7 mouse cellular contexts compared by ENCODE assay signal in the genomic region with DNA sequence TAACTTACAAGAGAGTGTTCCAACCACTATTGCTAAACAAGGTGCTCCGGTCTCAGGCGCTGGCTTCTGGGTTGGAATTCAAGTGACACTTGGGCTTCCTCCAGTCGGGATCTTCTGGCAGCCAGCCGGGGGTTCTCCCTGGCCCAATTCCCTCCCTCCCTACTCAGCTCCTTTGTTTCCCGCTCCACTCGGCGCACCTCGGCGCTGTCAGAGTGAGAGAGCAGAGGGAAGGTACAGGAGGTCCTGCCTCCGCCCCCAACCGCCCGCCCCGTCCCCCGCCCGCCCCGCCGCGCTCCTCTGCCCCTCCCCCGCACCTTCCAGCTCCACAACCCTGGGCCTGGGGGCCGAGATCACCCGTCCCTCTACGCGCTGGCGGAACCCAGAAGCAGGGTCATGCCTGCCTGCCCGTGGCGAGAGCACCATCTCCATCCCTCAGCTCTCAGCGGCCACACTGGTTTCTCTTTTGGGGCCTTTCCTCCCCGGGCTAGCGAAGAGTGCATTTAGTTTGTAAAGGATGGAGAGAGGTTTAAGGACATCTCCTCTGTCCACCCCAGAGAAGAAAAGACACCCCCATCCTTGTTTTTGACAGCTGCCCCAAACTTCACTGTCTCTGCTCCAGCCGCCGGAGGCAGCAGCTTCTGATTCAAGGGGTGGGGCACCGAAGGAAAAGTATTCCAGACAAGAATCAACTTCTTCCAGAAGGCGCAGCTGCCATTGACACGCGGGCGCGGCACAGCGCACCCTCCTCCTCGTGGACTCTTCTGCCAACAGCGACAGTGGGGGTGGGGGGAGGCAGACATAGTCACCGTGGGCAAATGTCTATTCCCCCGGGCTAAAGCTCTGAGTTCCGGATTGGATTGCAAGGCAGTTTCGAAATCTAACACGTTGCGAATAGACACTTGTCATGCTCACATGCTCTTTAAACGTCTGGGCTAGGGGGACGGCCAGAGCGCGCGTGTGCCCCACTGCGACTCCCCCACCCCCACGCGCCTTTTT. TPM values are rescaled to one million over a fixed set of nuclear protein-coding genes. Genes with fewer than 3 reads are reported as not detected.
A peak's percentile ranks its signal among the peaks of the same experiment; 100 is the strongest.
DNase-seq lines count a peak whose midpoint lies in the region; ATAC-seq lines count a peak whose summit lies in the region.

No protein-coding gene starts in this region.

- peak overlapping the region; percentile 78 for H3K27ac ChIP-seq in forebrain, embryonic 15.5 days (replicated peaks)
- H3K27ac ChIP-seq in hindbrain, embryonic 10.5 days = peak overlapping the region; percentile 97
- H3K27ac ChIP-seq in limb, embryonic 12.5 days = peak overlapping the region; percentile 99
- peak overlapping the region; percentile 91 for H3K27ac ChIP-seq in midbrain, embryonic 12.5 days (replicated peaks)

- DNase-seq in MN1 (ENCODE audit: low spot score) = peak; percentile 83
- DNase-seq in brain, adult 2 months (ENCODE audit: low read depth, low spot score) = peak; percentile 57
- DNase-seq in hindbrain, embryonic 10.5 days (ENCODE audit: low spot score) = peak; percentile 86
- DNase-seq in spleen, postnatal 36 days (ENCODE audit: low spot score in 2 of 2) = peak; percentile 75 to 78

- under 1% methylated on average over 49 of the region's 54 CpGs for WGBS in forebrain, embryonic 15.5 days
- WGBS in hindbrain, embryonic 10.5 days = under 1% methylated on average over 54 of the region's 54 CpGs
- under 1% methylated on average over 54 of the region's 54 CpGs for whole genome bisulfite sequencing in limb, embryonic 12.5 days
- WGBS in midbrain, embryonic 12.5 days = under 1% methylated on average over 50 of the region's 54 CpGs

- ATAC-seq in forebrain, embryonic 15.5 days (replicated peaks) = peak; percentile 51
- peak; percentile 66; the same call in 1 of the 2 replicates for ATAC-seq in limb, embryonic 12.5 days (ENCODE audit: insufficient number of reproducible peaks, insufficient read depth, low FRiP score, low TSS enrichment, low read depth)
- ATAC-seq in midbrain, embryonic 12.5 days (ENCODE audit: low FRiP score, low read depth) = peak; percentile 55

- H3K27me3 ChIP-seq in forebrain, embryonic 15.5 days = peaks cover 15% of the 10 kb centered on the region
- no peaks in the 10 kb centered on the region for H3K27me3 ChIP-seq in hindbrain, embryonic 10.5 days (ENCODE audit: insufficient read depth, poor library complexity, severe bottlenecking)
- H3K27me3 ChIP-seq in limb, embryonic 12.5 days = no peaks in the 10 kb centered on the region
- peaks cover 17% of the 10 kb centered on the region; the same call in 1 of the 2 replicates for H3K27me3 ChIP-seq in midbrain, embryonic 12.5 days

- H3K4me3 ChIP-seq in forebrain, embryonic 15.5 days = peak overlapping the region; percentile 57
- peak overlapping the region; percentile 85 for H3K4me3 ChIP-seq in hindbrain, embryonic 10.5 days
- peak overlapping the region; percentile 73 for H3K4me3 ChIP-seq in limb, embryonic 12.5 days (replicated peaks)
- H3K4me3 ChIP-seq in midbrain, embryonic 12.5 days = peak overlapping the region; percentile 70

- peaks cover 65% of the 10 kb centered on the region for H3K4me1 ChIP-seq in forebrain, embryonic 15.5 days
- peaks cover 51% of the 10 kb centered on the region for H3K4me1 ChIP-seq in hindbrain, embryonic 10.5 days (replicated peaks)
- H3K4me1 ChIP-seq in limb, embryonic 12.5 days (replicated peaks) = peaks cover 18% of the 10 kb centered on the region
- peaks cover 37% of the 10 kb centered on the region for H3K4me1 ChIP-seq in midbrain, embryonic 12.5 days

- H3K36me3 ChIP-seq in forebrain, embryonic 15.5 days = no peaks in the 10 kb centered on the region
- peaks cover 2% of the 10 kb centered on the region for H3K36me3 ChIP-seq in hindbrain, embryonic 10.5 days
- 0 out of 2 replicates have a peak, but pooled peaks cover under 1% of the 10 kb centered on the region for H3K36me3 ChIP-seq in limb, embryonic 12.5 days
- 0 out of 2 replicates have a peak, but pooled peaks cover under 1% of the 10 kb centered on the region for H3K36me3 ChIP-seq in midbrain, embryonic 12.5 days

- H3K9me3 ChIP-seq in forebrain, embryonic 15.5 days = no peaks in the 10 kb centered on the region
- H3K9me3 ChIP-seq in hindbrain, embryonic 10.5 days = no peaks in the 10 kb centered on the region
- H3K9me3 ChIP-seq in limb, embryonic 12.5 days = no peaks in the 10 kb centered on the region
- H3K9me3 ChIP-seq in midbrain, embryonic 12.5 days = no peaks in the 10 kb centered on the region

- peak overlapping the region; percentile 94 for H3K4me2 ChIP-seq in forebrain, embryonic 15.5 days (replicated peaks)
- peak overlapping the region; percentile 97 for H3K4me2 ChIP-seq in limb, embryonic 12.5 days
- peak overlapping the region; percentile 90 for H3K4me2 ChIP-seq in midbrain, embryonic 12.5 days (replicated peaks)

- H3K9ac ChIP-seq in forebrain, embryonic 15.5 days (replicated peaks) = peak overlapping the region; percentile 64
- H3K9ac ChIP-seq in limb, embryonic 12.5 days (replicated peaks) = peak overlapping the region; percentile 89
- H3K9ac ChIP-seq in midbrain, embryonic 12.5 days (replicated peaks) = peak overlapping the region; percentile 73

RNA-seq across cellular contexts. Expression of a gene that starts 2.1 kb away (rescaled TPM):
- polyA plus RNA-seq in forebrain, embryonic 15.5 days (2015; fragmentation: Nextera tagmentation; extraction: Ambion mirVana) = 12.4 and 14.1 TPM in 2 replicates
- polyA plus RNA-seq in hindbrain, embryonic 10.5 days (2016; fragmentation: Nextera tagmentation; extraction: Ambion mirVana) = 68.9 and 83.0 TPM in 2 replicates
- polyA plus RNA-seq in limb, embryonic 12.5 days (2016; fragmentation: Nextera tagmentation; extraction: Ambion mirVana) = 130 and 136 TPM in 2 replicates
- polyA plus RNA-seq in midbrain, embryonic 12.5 days (2016; fragmentation: Nextera tagmentation; extraction: Ambion mirVana) = 50.1 and 58.9 TPM in 2 replicates

Comparison
In these comparisons a context has a peak if more than half of its experiments do, and no peak if none do; other contexts are left out.
1. Peak in every context shown above with its lines: DNase-seq, ATAC-seq, H3K4me3 ChIP-seq and H3K27ac ChIP-seq.